Mouse (Mus musculus) heart, postnatal 0 days (tissue): ENCODE measurements around the gene Olfr267. TPM values are rescaled to one million over a fixed set of nuclear protein-coding genes. Genes with fewer than 3 reads are reported as not detected.
A peak's percentile ranks its signal among the peaks of the same experiment; 100 is the strongest.

Source experiments
- ATAC-seq: fragments of 200-750 bp; cut with Nextera tagmentation; 2 replicates; pipeline ENCODE4 v1.8.0; 2017; ENCODE audit warnings: low read depth, moderate number of reproducible peaks, moderate library complexity; ENCODE audit not compliant: insufficient read depth
- DNase-seq: peaks from one replicate; pipeline ENCODE4 v3.0.0-alpha.2; 2016; ENCODE audit warnings: low spot score
- H3K27ac ChIP-seq: fragments of 300-500 bp; sonication (generic); 2 replicates; pipeline ENCODE4 v1.5.1; 2014; ENCODE audit warnings: low read depth, mild to moderate bottlenecking
- H3K27me3 ChIP-seq: fragments of 300-500 bp; sonication (generic); 2 replicates; pipeline ENCODE4 v1.6.1; 2014; ENCODE audit warnings: low read length, mixed read lengths; ENCODE audit not compliant: control insufficient read depth, insufficient read depth
- H3K36me3 ChIP-seq: fragments of 300-500 bp; sonication (generic); replicated peaks from 2 replicates; pipeline ENCODE4 v1.6.1; 2014; ENCODE audit warnings: low read length, mixed read lengths; ENCODE audit not compliant: control insufficient read depth, insufficient read depth
- H3K4me1 ChIP-seq: fragments of 300-500 bp; sonication (generic); 2 replicates; pipeline ENCODE4 v1.6.1; 2014; ENCODE audit warnings: antibody characterized with exemption; ENCODE audit not compliant: control insufficient read depth, insufficient read depth
- H3K4me2 ChIP-seq: fragments of 300-500 bp; sonication (generic); 2 replicates; pipeline ENCODE4 v1.6.1; 2014; ENCODE audit warnings: low read depth, mild to moderate bottlenecking, low read length, moderate library complexity
- H3K4me3 ChIP-seq: fragments of 300-500 bp; sonication (generic); 2 replicates; pipeline ENCODE4 v1.5.1; 2014; ENCODE audit warnings: low read depth, low read length
- H3K9ac ChIP-seq: fragments of 300-500 bp; sonication (generic); replicated peaks from 2 replicates; pipeline ENCODE4 v1.6.1; 2014; ENCODE audit warnings: low read depth, low read length, mixed read lengths
- H3K9me3 ChIP-seq: fragments of 300-500 bp; sonication (generic); replicated peaks from 2 replicates; pipeline ENCODE4 v1.6.1; 2016; ENCODE audit warnings: low read length; ENCODE audit not compliant: control insufficient read depth
- CTCF ChIP-seq: IDR thresholded peaks from 2 replicates; pipeline ENCODE4 v1.5.1; 2016; ENCODE audit warnings: antibody characterized with exemption, control low read depth, low read depth
- EP300 ChIP-seq: IDR thresholded peaks from 2 replicates; pipeline ENCODE4 v1.6.1; 2016; ENCODE audit warnings: antibody characterized with exemption, low read depth
- WGBS: fragments of 180-500 bp; shearing (Covaris S2); extraction: QIAGEN DNeasy Blood & Tissue Kit; methylation state at CpG from one replicate; pipeline ENCODE4 v1.1.7; 2014; 5-methylcytosine and 5-hydroxymethylcytosine counted together
- polyA plus RNA-seq: library from polyadenylated mRNA; unstranded; fragments of >200 nt; fragmentation: Nextera tagmentation; extraction: Ambion mirVana; gene quantifications from 2 replicates; pipeline ENCODE4 v1.2.1, GENCODE M21; 2015
- total RNA-seq: library from RNA; depleted of rRNA; stranded (reverse); fragments of >200 nt; gene quantifications from 2 replicates; pipeline ENCODE4 v1.2.3, GENCODE M21; 2014; ENCODE audit warnings: low replicate concordance; rRNA removed

Olfr267 gene
- total RNA-seq: not detected in 2 replicates
- 0.04 TPM in 1 of 2 replicates, not detected in the other for polyA plus RNA-seq

DNA sequence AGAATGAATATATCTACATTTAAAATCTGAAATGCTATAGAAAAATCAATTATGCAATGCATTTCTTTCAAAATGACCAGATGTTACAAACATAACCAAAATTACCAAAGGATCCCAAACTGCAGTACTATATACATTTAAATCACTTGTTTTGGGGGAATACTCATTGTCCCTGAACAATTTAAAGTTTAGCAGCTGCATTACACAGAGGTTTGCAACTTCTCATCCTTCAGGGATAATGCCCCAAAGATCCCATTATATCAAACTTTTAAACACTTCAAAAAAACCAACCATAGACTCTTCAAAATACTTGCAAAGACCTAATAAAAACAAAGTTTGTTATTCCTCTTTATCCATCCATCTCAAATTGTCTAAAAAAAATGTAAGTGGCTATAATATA, at the start of gene Olfr267:
TSS of gene Olfr267 (minus strand) at position 101 of the 400 bp plus-strand sequence.
- Histone ChIP-seq H3K9me3 (no peaks in the 10 kb centered on the region), H3K27ac (no peak within 1 kb of the TSS), H3K4me2 (no peak within 1 kb of the TSS), H3K4me3 (no peak within 1 kb of the TSS), H3K27me3 (no peaks in the 10 kb centered on the region), H3K36me3 (no peaks in the 10 kb centered on the region), H3K4me1 (no peaks in the 10 kb centered on the region), H3K9ac (no peak within 1 kb of the TSS)
- TF ChIP-seq EP300: no peak
- DNase-seq (no peak), ATAC-seq (no peak)

DNA sequence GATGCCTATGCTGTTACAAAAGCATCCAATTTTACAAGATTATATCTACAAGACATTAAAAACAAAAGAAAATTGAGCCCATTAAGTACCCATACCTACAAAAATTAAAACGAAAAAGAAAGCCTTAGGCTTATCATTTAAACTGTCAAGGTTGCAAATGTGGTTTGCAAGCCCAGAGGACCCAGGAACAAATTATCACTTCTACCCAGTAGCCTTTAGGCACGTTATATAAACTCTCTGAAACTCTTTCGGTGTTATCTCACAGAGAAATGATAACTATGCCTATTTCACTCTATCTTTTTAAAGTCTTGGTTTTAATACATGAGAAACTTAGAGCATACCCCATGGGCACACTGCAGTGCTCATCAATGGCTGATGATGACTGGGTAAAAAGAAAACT, 45.4 kb upstream of the Olfr267 start:
- DNase-seq (no peak), ATAC-seq (no peak)
- Histone ChIP-seq H3K4me1 (no peaks in the 10 kb centered on the region), H3K36me3 (peaks cover 53% of the 10 kb centered on the region), H3K4me3 (no peak overlapping the region), H3K27ac (no peak overlapping the region), H3K9ac (no peak overlapping the region), H3K9me3 (no peaks in the 10 kb centered on the region), H3K4me2 (no peak overlapping the region), H3K27me3 (no peaks in the 10 kb centered on the region)
- WGBS: 61% methylated on average over 3 of the region's 3 CpGs
- TF ChIP-seq EP300 (no peak), CTCF (no peak)

DNA sequence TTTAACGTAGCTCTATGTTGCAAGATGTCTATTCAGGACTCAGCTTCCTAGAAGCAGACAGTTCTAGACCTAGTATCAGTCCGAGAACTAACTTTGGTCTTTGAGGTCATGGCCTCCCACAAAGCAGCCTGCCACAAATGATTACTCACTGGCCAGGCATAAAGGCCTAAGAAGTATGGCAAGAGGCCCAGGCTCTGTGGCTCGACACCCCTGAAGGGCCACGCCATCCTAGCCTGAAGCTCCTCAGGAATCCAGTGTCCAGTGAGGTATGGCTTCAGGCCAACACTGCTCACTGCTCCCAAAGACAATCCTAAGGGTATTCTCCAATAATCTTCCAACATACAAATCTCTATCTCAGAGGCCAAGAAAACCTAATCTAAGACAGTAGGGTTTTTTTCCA, 38.4 kb upstream of the Olfr267 start:
- DNase-seq: no peak
- Histone ChIP-seq H3K9ac (no peak overlapping the region), H3K36me3 (peaks cover 60% of the 10 kb centered on the region), H3K4me2 (no peak overlapping the region), H3K4me1 (no peaks in the 10 kb centered on the region), H3K4me3 (no peak overlapping the region), H3K9me3 (no peaks in the 10 kb centered on the region), H3K27me3 (no peaks in the 10 kb centered on the region), H3K27ac (no peak overlapping the region)
- WGBS: 79% methylated on average over 4 of the region's 4 CpGs
- no peak for ATAC-seq
- TF ChIP-seq CTCF: no peak
- TF ChIP-seq EP300: no peak

DNA sequence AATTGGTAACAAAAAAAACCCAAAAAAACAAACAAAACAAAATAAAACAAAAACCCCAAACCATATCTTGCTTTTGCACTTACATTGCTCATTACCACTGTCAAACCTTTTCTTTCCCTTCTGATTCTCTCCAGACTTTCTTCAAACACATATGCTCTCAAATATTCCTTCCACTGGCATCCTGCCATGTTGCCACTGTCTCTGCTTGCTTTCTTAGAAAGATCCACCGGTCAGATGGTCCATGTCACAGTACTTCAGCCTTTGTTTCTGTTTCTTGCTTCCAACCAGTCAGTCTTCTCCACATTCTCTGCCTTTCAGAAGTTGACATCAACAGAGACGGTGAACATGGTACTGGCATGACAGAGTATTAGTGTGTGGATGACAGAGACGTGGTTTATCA, 857 bp downstream of the Olfr267 start:
- no peaks in the 10 kb centered on the region for H3K27me3 ChIP-seq
- H3K9me3 ChIP-seq: no peaks in the 10 kb centered on the region
- H3K4me3 ChIP-seq: no peak overlapping the region
- H3K36me3 ChIP-seq: no peaks in the 10 kb centered on the region
- no peak overlapping the region for H3K9ac ChIP-seq
- H3K27ac ChIP-seq: no peak overlapping the region
- 46% methylated on average over 3 of the region's 3 CpGs for WGBS
- no peak for DNase-seq
- H3K4me1 ChIP-seq: no peaks in the 10 kb centered on the region
- no peak for ATAC-seq
- H3K4me2 ChIP-seq: no peak overlapping the region
- no peak for TF ChIP-seq EP300
- no peak for TF ChIP-seq CTCF

DNA sequence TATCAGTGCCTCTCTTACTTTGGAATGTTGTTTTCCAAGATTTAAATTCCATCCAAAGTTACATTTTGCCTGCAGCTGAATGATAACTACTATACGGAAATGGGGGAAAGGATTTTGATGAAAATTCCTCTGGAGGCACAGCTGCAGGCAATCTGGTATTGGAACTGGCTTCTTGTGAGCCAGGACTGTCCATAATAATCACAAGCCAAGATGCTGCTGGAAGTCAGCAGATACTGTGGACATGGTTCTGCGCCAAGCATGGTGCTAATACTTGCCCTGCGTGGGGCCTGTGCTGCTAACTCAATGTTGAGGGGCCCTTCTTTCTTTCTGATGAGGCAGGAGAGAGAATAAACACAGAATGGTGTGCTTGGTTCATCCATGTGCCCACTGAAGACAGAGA, 24.1 kb downstream of the Olfr267 start:
- Histone ChIP-seq H3K27me3 (no peaks in the 10 kb centered on the region), H3K9me3 (no peaks in the 10 kb centered on the region), H3K9ac (no peak overlapping the region), H3K4me3 (no peak overlapping the region), H3K4me2 (no peak overlapping the region), H3K36me3 (no peaks in the 10 kb centered on the region), H3K4me1 (no peaks in the 10 kb centered on the region), H3K27ac (no peak overlapping the region; the same call in 1 of the 2 replicates)
- DNase-seq (no peak), ATAC-seq (no peak)
- no peak for TF ChIP-seq CTCF
- no peak for TF ChIP-seq EP300
- 59% methylated on average over 3 of the region's 3 CpGs for WGBS

DNA sequence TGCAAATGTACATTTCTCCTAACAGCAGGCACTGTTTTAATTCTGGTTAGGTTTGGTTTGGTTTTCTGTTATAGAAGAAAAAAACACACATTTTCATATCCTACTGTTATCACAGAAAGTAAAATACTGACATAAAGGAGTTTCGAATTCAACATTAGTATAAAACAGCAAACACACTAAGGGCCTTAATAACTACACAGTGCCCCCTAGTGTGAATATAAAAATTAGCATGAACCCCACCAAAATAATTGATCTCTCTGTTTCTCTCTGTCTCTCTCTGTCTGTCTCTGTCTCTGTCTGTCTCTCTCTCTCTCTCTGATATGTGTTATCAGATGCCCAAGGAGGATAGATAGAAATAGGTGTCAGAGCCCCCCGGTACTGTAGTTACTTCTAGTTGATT, 38.0 kb downstream of the Olfr267 start:
- no peaks in the 10 kb centered on the region for H3K4me1 ChIP-seq
- DNase-seq: peak; percentile 41
- H3K4me3 ChIP-seq: no peak overlapping the region
- H3K9me3 ChIP-seq: no peaks in the 10 kb centered on the region
- no peaks in the 10 kb centered on the region for H3K27me3 ChIP-seq
- no peak overlapping the region for H3K9ac ChIP-seq
- no peaks in the 10 kb centered on the region for H3K36me3 ChIP-seq
- no peak overlapping the region for H3K27ac ChIP-seq
- 34% methylated on average over 2 of the region's 2 CpGs for WGBS
- TF ChIP-seq CTCF: peak; percentile 63
- no peak for TF ChIP-seq EP300
- H3K4me2 ChIP-seq: no peak overlapping the region
- no peak for ATAC-seq
